Mouse (Mus musculus) MEL (cell line): ENCODE data around the gene Tmem86a. TPM values are rescaled to one million over a fixed set of nuclear protein-coding genes. Genes with fewer than 3 reads are reported as not detected.

Experiments
- DNase-seq: peaks from one replicate; pipeline ENCODE4 v3.0.0; 2011; ENCODE audit warnings: low read depth, low spot score
- H3K27ac ChIP-seq: 2 replicates; pipeline ENCODE4 v1.5.1; 2012; ENCODE audit warnings: low read depth, mild to moderate bottlenecking, control low read depth, low read length, moderate library complexity; ENCODE audit not compliant: control insufficient read depth
- H3K27me3 ChIP-seq, 2 experiments: fragments of 150-350 bp in 1 of 2; sonication (generic) in 1 of 2; 2 replicates each; pipeline ENCODE4 v1.6.1; 2012; ENCODE audit warnings: low read length in 2 of 2, mild to moderate bottlenecking in 2 of 2, improper control_type of control experiment in 1 of 2, moderate library complexity in 1 of 2; ENCODE audit not compliant: insufficient read depth in 2 of 2, control insufficient read depth in 1 of 2
- H3K36me3 ChIP-seq, 2 experiments: 2 replicates each; pipeline ENCODE4 v1.6.1; 2012 to 2014; ENCODE audit warnings: low read length in 2 of 2, improper control_type of control experiment in 1 of 2, inconsistent platforms in 1 of 2, mild to moderate bottlenecking in 1 of 2; ENCODE audit not compliant: insufficient read depth in 2 of 2, control insufficient read depth in 1 of 2
- H3K4me1 ChIP-seq, 2 experiments: fragments of 150-350 bp in 1 of 2; sonication (generic) in 1 of 2; 2 replicates each; pipeline ENCODE4 v1.6.1; 2012; ENCODE audit warnings: low read length in 2 of 2, improper control_type of control experiment in 1 of 2, mild to moderate bottlenecking in 1 of 2; ENCODE audit not compliant: insufficient read depth in 2 of 2, control insufficient read depth in 1 of 2
- H3K4me3 ChIP-seq, 2 experiments: fragments of 150-350 bp in 1 of 2; sonication (generic) in 1 of 2; 2 replicates each; pipeline ENCODE4 v1.5.1; 2012; ENCODE audit warnings: low read depth in 2 of 2, low read length in 2 of 2, mild to moderate bottlenecking in 2 of 2, moderate library complexity in 2 of 2, control low read depth in 1 of 2, improper control_type of control experiment in 1 of 2; ENCODE audit not compliant: control insufficient read depth in 1 of 2, insufficient read depth in 1 of 2
- H3K79me2 ChIP-seq: 2 replicates; pipeline ENCODE4 v1.6.1; 2012; ENCODE audit warnings: mild to moderate bottlenecking, low read length, moderate library complexity; ENCODE audit not compliant: control insufficient read depth, poor library complexity, insufficient read depth
- H3K9ac ChIP-seq: 2 replicates; pipeline ENCODE4 v1.6.1; 2012; ENCODE audit warnings: low read depth, mild to moderate bottlenecking, control low read depth, low read length, moderate library complexity; ENCODE audit not compliant: control insufficient read depth, poor library complexity, severe bottlenecking
- H3K9me3 ChIP-seq: fragments of 150-350 bp; sonication (generic); replicated peaks from 2 replicates; pipeline ENCODE4 v1.6.1; 2012; ENCODE audit warnings: mild to moderate bottlenecking, low read length, improper control_type of control experiment, moderate library complexity; ENCODE audit not compliant: insufficient read depth
- BHLHE40 ChIP-seq: IDR thresholded peaks from 2 replicates; pipeline ENCODE4 v1.6.1; 2012; ENCODE audit warnings: low read depth, mild to moderate bottlenecking, inconsistent platforms, low read length, improper control_type of control experiment, borderline replicate concordance
- CHD1 ChIP-seq: IDR thresholded peaks from 2 replicates; pipeline ENCODE4 v1.6.1; 2012; ENCODE audit warnings: low read depth, mild to moderate bottlenecking, inconsistent platforms, low read length, improper control_type of control experiment
- KAT2A ChIP-seq: conservative IDR thresholded peaks from 2 replicates; pipeline ENCODE4 v1.6.1; 2012; ENCODE audit warnings: low read depth, low read length, improper control_type of control experiment, inconsistent platforms
- MAFK ChIP-seq: IDR thresholded peaks from 2 replicates; pipeline ENCODE4 v1.6.1; 2011; ENCODE audit warnings: low read depth, mild to moderate bottlenecking, low read length, improper control_type of control experiment, borderline replicate concordance
- MAZ ChIP-seq: IDR thresholded peaks from 2 replicates; pipeline ENCODE4 v1.6.1; 2012; ENCODE audit warnings: low read depth, mild to moderate bottlenecking, inconsistent platforms, low read length, improper control_type of control experiment
- NRF1 ChIP-seq: IDR thresholded peaks from 2 replicates; pipeline ENCODE4 v1.6.1; 2014; ENCODE audit warnings: low read depth, mild to moderate bottlenecking, inconsistent platforms, low read length, improper control_type of control experiment, moderate library complexity; ENCODE audit not compliant: poor library complexity, insufficient read depth, severe bottlenecking
- SMC3 ChIP-seq: IDR thresholded peaks from 2 replicates; pipeline ENCODE4 v1.6.1; 2011; ENCODE audit warnings: low read depth, low read length, improper control_type of control experiment
- USF2 ChIP-seq, 2 experiments: IDR thresholded peaks; 2 replicates each; pipeline ENCODE4 v1.6.1; 2011 to 2012; ENCODE audit warnings: improper control_type of control experiment in 2 of 2, low read length in 2 of 2, borderline replicate concordance in 1 of 2, inconsistent platforms in 1 of 2, low read depth in 1 of 2, mild to moderate bottlenecking in 1 of 2; ENCODE audit not compliant: insufficient read depth in 1 of 2
- ZMIZ1 ChIP-seq: IDR thresholded peaks from 2 replicates; pipeline ENCODE4 v1.6.1; 2012; ENCODE audit warnings: low read depth, mild to moderate bottlenecking, inconsistent platforms, low read length, improper control_type of control experiment, moderate library complexity
- ZNF384 ChIP-seq: IDR thresholded peaks from 2 replicates; pipeline ENCODE4 v1.6.1; 2012; ENCODE audit warnings: low read depth, mild to moderate bottlenecking, inconsistent platforms, low read length, improper control_type of control experiment
- polyA plus RNA-seq, 2 experiments: library from polyadenylated mRNA; stranded (reverse) in 1 of 2; unstranded in 1 of 2; fragments of >175 nt in 1 of 2; fragments of >200 nt in 1 of 2; gene quantifications; 2 replicates each; pipeline versions ENCODE4 v1.2.1 to v1.2.4; 2012; ENCODE audit warnings: low replicate concordance in 2 of 2, low read depth in 1 of 2; ENCODE audit not compliant: insufficient read length in 2 of 2, insufficient read depth in 1 of 2, missing spikeins in 1 of 2
- total RNA-seq: library from RNA; depleted of rRNA; stranded (reverse); fragments of 300-350 nt; gene quantifications from 2 replicates; pipeline ENCODE4 v1.2.3, GENCODE M21; 2012

The Tmem86a gene
- total and polyA plus RNA-seq, 3 experiments = 0.27 to 0.54 TPM; not detected in 1

DNA sequence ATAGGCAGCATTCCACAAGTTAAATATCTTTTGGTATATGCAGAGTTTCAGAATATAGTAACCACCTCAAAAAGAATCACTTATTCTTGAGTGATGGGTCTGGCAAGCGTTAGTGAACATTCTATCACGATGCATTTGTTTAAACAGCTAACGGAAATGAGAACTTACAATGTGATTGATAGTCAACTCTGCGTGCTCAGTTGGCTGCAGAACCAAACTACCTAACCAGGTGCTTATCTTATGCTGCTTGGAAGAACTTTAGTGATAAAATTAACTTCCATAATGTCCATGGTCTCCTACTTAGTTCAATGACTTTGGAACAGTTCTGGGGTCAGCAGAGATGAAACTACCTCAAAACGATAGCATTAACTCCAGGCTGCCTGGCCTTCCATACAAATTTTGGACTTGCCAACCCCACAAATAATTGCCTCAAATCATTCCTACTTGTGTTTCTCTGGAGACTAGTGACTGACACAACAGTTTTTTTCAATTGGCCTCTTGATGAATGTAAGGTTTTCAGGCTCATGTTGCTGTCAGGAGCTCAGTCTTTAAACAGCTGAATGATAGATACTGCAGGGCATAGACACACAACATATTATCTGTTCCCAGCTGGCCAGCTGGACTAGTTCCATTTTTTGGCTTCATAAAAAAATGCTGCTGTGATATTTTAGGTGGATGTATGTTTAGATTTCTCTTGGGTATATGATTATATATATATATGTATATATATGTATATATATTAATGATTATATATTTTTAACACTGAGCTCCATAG, 49.1 kb upstream of the Tmem86a start (continued):
- TF ChIP-seq NRF1 (no peak), MAZ (no peak), MAFK (no peak)

DNA sequence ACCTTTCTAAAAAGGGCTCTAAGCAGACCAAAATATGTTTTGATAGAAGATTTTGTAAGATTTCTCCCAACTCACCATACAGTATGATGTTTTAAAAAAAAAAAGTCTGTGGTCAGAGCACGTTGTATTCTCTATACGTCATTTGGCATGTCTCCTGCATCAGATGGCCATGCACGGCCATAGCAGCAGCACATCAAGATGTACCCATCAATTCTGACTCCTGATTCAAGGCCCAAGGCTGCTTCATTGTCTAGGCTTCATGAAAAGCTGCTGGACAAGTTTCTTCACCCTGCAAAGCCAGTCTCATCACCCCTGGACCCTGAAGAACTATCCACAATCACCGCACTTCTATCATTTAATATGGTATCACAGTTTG, 48.5 kb upstream of the Tmem86a start:
- no peak overlapping the region for H3K4me3 ChIP-seq
- H3K36me3 ChIP-seq = peaks cover 5 to 39% of the 10 kb centered on the region in 2 experiments; a peak in 3 of 4 replicates
- peaks cover 12 to 28% of the 10 kb centered on the region in 2 experiments for H3K4me1 ChIP-seq

DNA sequence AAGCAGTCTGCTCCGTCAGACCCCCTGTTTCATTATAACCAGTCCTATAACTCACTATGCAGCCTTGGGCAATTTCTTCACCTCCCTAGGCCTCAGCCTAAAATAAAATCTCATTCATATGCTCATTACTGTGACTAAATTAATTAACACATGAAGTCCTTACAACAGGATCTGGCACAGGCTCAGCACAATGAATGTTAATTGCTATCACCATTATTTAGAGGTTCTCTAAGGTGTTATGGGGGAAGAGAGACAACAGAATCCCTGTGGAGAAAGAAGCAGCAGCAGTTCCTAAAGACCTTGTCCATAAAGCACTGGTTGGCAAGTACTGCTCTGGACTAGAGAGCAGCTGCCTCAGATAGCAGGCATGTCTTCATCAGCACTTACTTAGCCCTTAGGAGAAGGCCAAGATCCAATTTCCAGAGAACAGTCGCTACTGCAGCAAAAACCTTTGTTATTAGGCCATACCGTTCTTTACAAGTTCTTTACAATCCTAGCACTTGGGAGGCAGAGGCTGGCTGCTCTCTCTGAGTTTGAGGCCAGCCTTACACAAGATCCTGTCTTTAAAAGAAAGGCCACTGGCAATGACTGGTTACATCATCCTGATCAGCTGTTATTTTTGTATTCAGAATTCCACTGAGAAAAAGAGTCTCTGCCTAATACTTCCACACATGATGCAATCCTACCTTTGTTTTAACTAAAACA, 46.8 kb upstream of the Tmem86a start:
- H3K9me3 ChIP-seq = no peaks in the 10 kb centered on the region
- no peak overlapping the region for H3K4me3 ChIP-seq
- H3K9ac ChIP-seq = no peak overlapping the region
- peaks cover 2 to 34% of the 10 kb centered on the region in 2 experiments; a peak in 2 of 4 replicates for H3K36me3 ChIP-seq
- no peaks in the 10 kb centered on the region for H3K27me3 ChIP-seq
- TF ChIP-seq ZMIZ1 = no peak
- TF ChIP-seq ZNF384 = no peak
- H3K79me2 ChIP-seq = peaks cover 36% of the 10 kb centered on the region
- no peak for DNase-seq
- no peak overlapping the region for H3K27ac ChIP-seq
- peaks cover 12 to 25% of the 10 kb centered on the region in 2 experiments for H3K4me1 ChIP-seq

More for the DNA sequence above, 48.5 kb upstream of the Tmem86a start:
- TF ChIP-seq USF2 (IDR thresholded peaks at IDR 0.05; ENCODE audit: borderline replicate concordance in 1 of 2, insufficient read depth in 1 of 2, low read depth in 1 of 2, low read length in 2 of 2) = no peak
- no peak for TF ChIP-seq KAT2A
- TF ChIP-seq CHD1 = no peak
- no peak for TF ChIP-seq BHLHE40
- TF ChIP-seq SMC3 = no peak
- H3K9ac ChIP-seq = no peak overlapping the region
- H3K27ac ChIP-seq = no peak overlapping the region
- peaks cover 29% of the 10 kb centered on the region for H3K79me2 ChIP-seq
- H3K27me3 ChIP-seq = no peaks in the 10 kb centered on the region
- no peak for DNase-seq
- H3K9me3 ChIP-seq = no peaks in the 10 kb centered on the region
